Mouse (Mus musculus): ENCODE data around the gene Ric3.

- TF ChIP-seq CTCF (conservative IDR thresholded peaks at IDR 0.05 in 1 of 2, IDR thresholded peaks at IDR 0.05 in 1 of 2; ENCODE audit: low read depth in 2 of 2, low read length in 2 of 2) (no peak), POLR2A (IDR thresholded peaks at IDR 0.05; ENCODE audit: low read depth, low read length) (no peak), CHD1 (IDR thresholded peaks at IDR 0.05; ENCODE audit: low read depth, low read length) (no peak), MXI1 (IDR thresholded peaks at IDR 0.05; ENCODE audit: low read depth, low read length) (no peak), SIN3A (IDR thresholded peaks at IDR 0.05; ENCODE audit: low read length) (no peak), NELFE (IDR thresholded peaks at IDR 0.05; ENCODE audit: low read depth, low read length) (no peak), POLR2AphosphoS2 (IDR thresholded peaks at IDR 0.05; ENCODE audit: low read depth, low read length) (no peak), MAX (IDR thresholded peaks at IDR 0.05; ENCODE audit: low read length) (no peak)
Observed at GRCm38 (mm10) chr7:109069641-109070040, 13.5 kb downstream of the Ric3 start.
